Mouse (Mus musculus): ENCODE data around the gene Ankrd10. TPM values are rescaled to one million over a fixed set of nuclear protein-coding genes. Genes with fewer than 3 reads are reported as not detected.
A peak's percentile ranks its signal among the peaks of the same experiment; 100 is the strongest.

The Ankrd10 gene
- polyA plus RNA-seq, 1 experiment from 2014 or later = 79.3 TPM

DNA sequence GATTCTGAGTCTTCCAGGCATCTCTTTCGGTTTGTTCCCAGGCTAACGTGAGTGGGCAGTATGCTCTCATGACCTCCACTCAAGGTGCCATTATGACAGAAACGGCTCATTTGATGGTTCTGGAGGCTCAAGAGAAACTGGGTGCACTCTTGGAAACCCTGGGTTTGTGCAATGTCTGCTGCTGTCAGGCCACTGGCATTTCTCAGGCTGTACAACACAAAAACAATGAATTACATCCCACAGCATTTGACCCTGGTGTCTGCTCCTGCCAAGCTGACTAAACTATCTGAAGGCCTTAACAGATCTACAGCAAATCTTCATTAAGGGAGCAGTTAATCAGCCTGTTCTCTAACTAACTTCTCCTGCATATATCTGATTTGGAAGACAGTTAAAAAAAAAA is 16.5 kb downstream of the Ankrd10 start:
- H3K4me3 ChIP-seq (ENCODE audit: low read length) = no peak overlapping the region
- H3K9me3 ChIP-seq (ENCODE audit: control insufficient read depth, low read length) = no peaks in the 10 kb centered on the region
- peaks cover 43% of the 10 kb centered on the region for H3K36me3 ChIP-seq (ENCODE audit: control insufficient read depth, insufficient read depth, low read length)
- H3K9ac ChIP-seq (ENCODE audit: low read length) = no peak overlapping the region
- 84% methylated on average over 3 of the region's 3 CpGs for WGBS
- H3K4me2 ChIP-seq (ENCODE audit: low read depth, low read length) = no peak overlapping the region
- ATAC-seq (ENCODE audit: low read depth) = no peak
- no peak overlapping the region for H3K27ac ChIP-seq (ENCODE audit: low read length)
- H3K27me3 ChIP-seq (ENCODE audit: control insufficient read depth, insufficient read depth, low read depth, low read length) = no peaks in the 10 kb centered on the region
- H3K4me1 ChIP-seq (replicated peaks; ENCODE audit: control insufficient read depth, insufficient read depth, low read length) = no peaks in the 10 kb centered on the region

DNA sequence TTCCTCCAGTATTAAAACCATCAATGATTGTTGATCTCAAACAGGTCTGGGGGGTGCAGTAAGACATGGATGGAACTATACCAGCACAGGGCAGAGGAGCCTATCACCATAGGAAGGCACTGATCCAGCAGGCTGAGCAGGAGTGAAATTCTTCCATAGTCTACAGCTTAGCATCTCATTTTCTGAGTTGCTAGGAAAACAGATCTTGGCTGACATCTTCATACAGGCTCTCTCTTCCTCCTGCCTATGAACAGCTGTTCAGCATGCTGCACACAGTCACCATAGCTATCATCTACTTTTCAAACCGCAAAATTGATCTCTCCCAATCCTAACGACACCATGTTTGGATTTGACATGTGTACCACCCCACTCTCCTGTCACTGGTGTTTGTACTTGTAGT is 17.5 kb downstream of the Ankrd10 start:
- H3K9me3 ChIP-seq (ENCODE audit: control insufficient read depth, low read length) = no peaks in the 10 kb centered on the region
- no peak overlapping the region for H3K27ac ChIP-seq (ENCODE audit: low read length)
- ATAC-seq (ENCODE audit: low read depth) = no peak
- H3K9ac ChIP-seq (ENCODE audit: low read length) = no peak overlapping the region
- H3K36me3 ChIP-seq (ENCODE audit: control insufficient read depth, insufficient read depth, low read length) = peaks cover 43% of the 10 kb centered on the region
- WGBS = 77% methylated on average over 2 of the region's 2 CpGs
- H3K4me2 ChIP-seq (ENCODE audit: low read depth, low read length) = no peak overlapping the region
- no peaks in the 10 kb centered on the region for H3K4me1 ChIP-seq (replicated peaks; ENCODE audit: control insufficient read depth, insufficient read depth, low read length)
- no peak overlapping the region for H3K4me3 ChIP-seq (ENCODE audit: low read length)
- no peaks in the 10 kb centered on the region for H3K27me3 ChIP-seq (ENCODE audit: control insufficient read depth, insufficient read depth, low read depth, low read length)

DNA sequence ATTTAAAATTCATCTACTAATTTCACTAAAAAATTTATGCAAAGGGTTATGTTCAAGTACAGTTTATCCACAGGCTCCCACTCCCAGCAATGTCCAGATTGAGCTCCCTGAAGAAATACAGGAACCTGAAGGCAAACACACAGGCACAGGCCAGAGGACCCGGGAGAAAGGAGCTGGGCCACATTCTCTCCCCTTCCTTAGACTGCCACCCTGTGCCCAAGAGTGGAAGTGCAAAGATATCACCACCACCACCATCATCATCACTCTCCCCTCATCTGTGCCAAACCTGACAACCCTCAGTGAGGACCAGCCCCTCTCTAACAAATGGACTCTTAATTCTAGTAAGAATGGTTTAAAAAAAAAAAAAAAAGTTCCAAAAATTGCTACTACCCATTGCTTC is 19.3 kb downstream of the Ankrd10 start:
- ATAC-seq (ENCODE audit: low read depth) = peak; percentile 52; the same call in 1 of the 2 replicates
- WGBS = 4% methylated on average over 1 of the region's 1 CpGs

DNA sequence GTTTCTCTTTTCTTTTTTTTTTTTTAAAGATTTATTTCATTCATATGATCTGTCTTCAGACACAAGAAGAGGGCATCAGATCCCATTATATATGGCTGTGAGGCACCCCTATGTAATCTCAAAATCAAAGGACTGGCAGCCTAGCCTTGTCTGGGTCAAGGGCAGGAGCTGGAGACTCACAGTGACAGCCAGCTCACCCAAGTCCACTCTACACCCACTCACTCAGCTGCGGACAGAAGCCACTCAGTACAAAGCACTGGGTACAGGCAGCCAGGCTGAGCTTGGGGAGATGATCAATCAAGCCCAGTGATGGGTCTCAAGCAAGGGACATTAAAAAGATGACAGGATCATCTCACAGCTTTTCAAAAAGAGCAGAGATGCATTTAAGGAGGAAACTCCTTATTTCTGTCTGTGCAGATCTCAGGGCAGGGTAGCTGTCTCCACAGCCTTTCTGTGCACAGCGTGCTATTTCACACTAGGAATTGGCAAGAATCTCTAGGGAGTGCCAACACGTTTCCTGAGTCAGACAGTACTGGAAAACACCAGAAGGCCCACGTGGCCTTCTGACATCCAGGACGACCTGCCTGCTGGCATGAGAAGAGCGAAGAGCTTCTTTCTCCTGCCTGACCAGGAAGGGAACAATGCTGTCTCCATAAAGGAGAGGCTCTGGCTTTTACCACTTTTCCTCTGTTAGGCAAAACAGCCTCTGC is 21.3 kb downstream of the Ankrd10 start:
- Histone ChIP-seq H3K36me3 (ENCODE audit: control insufficient read depth, insufficient read depth, low read length) (peaks cover 46% of the 10 kb centered on the region), H3K27me3 (ENCODE audit: control insufficient read depth, insufficient read depth, low read depth, low read length) (no peaks in the 10 kb centered on the region), H3K9ac (ENCODE audit: low read length) (no peak overlapping the region), H3K4me2 (ENCODE audit: low read depth, low read length) (no peak overlapping the region), H3K9me3 (ENCODE audit: control insufficient read depth, low read length) (no peaks in the 10 kb centered on the region), H3K4me1 (replicated peaks; ENCODE audit: control insufficient read depth, insufficient read depth, low read length) (no peaks in the 10 kb centered on the region), H3K27ac (ENCODE audit: low read length) (no peak overlapping the region), H3K4me3 (ENCODE audit: low read length) (no peak overlapping the region)
- no peak for ATAC-seq (ENCODE audit: low read depth)
- WGBS = 82% methylated on average over 6 of the region's 6 CpGs

More for the DNA sequence above, 19.3 kb downstream of the Ankrd10 start:
- Histone ChIP-seq H3K36me3 (ENCODE audit: control insufficient read depth, insufficient read depth, low read length) (peaks cover 56% of the 10 kb centered on the region), H3K9ac (ENCODE audit: low read length) (no peak overlapping the region), H3K4me2 (ENCODE audit: low read depth, low read length) (no peak overlapping the region), H3K4me1 (replicated peaks; ENCODE audit: control insufficient read depth, insufficient read depth, low read length) (no peaks in the 10 kb centered on the region), H3K9me3 (ENCODE audit: control insufficient read depth, low read length) (no peaks in the 10 kb centered on the region), H3K4me3 (ENCODE audit: low read length) (no peak overlapping the region), H3K27ac (ENCODE audit: low read length) (no peak overlapping the region), H3K27me3 (ENCODE audit: control insufficient read depth, insufficient read depth, low read depth, low read length) (no peaks in the 10 kb centered on the region)

DNA sequence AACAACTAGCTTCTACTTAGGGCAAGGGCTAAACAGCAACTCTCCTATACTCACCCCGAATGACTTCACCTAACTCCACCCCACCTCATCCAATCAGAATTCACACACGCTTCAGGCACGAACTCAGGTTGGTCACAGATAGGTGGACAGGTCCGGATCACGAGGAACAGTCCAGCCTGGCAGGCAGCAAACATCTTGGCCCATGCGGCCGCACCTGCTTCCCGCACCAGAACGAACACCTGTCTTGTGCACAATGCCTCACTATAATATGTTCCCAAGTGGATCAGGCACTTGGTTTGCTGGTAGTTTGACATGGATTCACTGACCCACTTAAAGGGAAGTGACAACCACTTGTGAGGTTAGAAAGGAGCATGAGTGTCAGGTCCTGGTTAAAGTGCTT is 26.7 kb downstream of the Ankrd10 start:
- Histone ChIP-seq H3K4me2 (ENCODE audit: low read depth, low read length) (no peak overlapping the region), H3K27me3 (ENCODE audit: control insufficient read depth, insufficient read depth, low read depth, low read length) (no peaks in the 10 kb centered on the region), H3K4me1 (replicated peaks; ENCODE audit: control insufficient read depth, insufficient read depth, low read length) (no peaks in the 10 kb centered on the region), H3K4me3 (ENCODE audit: low read length) (no peak overlapping the region), H3K27ac (ENCODE audit: low read length) (no peak overlapping the region), H3K9me3 (ENCODE audit: control insufficient read depth, low read length) (peaks cover 3% of the 10 kb centered on the region; the same call in 1 of the 2 replicates), H3K36me3 (ENCODE audit: control insufficient read depth, insufficient read depth, low read length) (peaks cover 24% of the 10 kb centered on the region), H3K9ac (ENCODE audit: low read length) (no peak overlapping the region)
- 91% methylated on average over 9 of the region's 9 CpGs for WGBS
- no peak for ATAC-seq (ENCODE audit: low read depth)

DNA sequence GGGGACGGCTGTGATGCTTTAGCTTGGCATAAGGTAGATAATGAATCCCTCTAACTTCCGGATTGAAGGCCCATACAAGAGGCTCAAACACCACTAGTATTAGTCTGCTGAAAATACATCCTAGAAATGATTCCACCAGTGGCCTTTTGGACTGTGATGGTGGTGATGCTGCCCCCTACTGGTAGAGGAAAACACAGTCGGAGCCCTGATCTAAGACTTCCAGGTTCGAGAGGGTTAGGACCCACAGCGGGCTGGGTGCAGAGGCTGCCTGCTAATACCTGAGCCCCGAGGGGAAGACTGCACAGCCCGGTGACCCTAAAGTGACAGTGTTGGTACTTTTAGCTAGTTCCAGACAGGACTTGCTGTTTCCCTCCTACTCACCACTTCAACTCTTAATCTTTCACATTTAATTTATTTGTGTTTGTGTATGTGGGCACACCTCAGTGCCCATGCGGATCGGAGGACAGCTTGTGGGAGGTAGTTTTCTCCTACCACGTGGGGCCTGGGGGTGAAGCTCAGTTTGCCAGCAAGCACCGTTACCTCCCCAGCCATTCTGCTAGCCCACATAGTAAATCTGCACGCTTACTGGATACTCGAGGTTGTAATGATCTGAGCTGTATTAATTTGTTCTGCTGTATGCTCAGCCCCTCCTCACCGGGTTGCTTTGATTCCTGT is 33.4 kb downstream of the Ankrd10 start:
- 35% methylated on average over 14 of the region's 14 CpGs for WGBS
- Histone ChIP-seq H3K4me3 (ENCODE audit: low read length) (no peak overlapping the region), H3K36me3 (ENCODE audit: control insufficient read depth, insufficient read depth, low read length) (no peaks in the 10 kb centered on the region), H3K4me1 (replicated peaks; ENCODE audit: control insufficient read depth, insufficient read depth, low read length) (no peaks in the 10 kb centered on the region), H3K9me3 (ENCODE audit: control insufficient read depth, low read length) (no peaks in the 10 kb centered on the region), H3K9ac (ENCODE audit: low read length) (0 out of 2 replicates have a peak overlapping the region, but pooled peaks have one; percentile 13), H3K27me3 (ENCODE audit: control insufficient read depth, insufficient read depth, low read depth, low read length) (no peaks in the 10 kb centered on the region), H3K4me2 (ENCODE audit: low read depth, low read length) (no peak overlapping the region), H3K27ac (ENCODE audit: low read length) (no peak overlapping the region)
- peak; percentile 62 for ATAC-seq (ENCODE audit: low read depth)

DNA sequence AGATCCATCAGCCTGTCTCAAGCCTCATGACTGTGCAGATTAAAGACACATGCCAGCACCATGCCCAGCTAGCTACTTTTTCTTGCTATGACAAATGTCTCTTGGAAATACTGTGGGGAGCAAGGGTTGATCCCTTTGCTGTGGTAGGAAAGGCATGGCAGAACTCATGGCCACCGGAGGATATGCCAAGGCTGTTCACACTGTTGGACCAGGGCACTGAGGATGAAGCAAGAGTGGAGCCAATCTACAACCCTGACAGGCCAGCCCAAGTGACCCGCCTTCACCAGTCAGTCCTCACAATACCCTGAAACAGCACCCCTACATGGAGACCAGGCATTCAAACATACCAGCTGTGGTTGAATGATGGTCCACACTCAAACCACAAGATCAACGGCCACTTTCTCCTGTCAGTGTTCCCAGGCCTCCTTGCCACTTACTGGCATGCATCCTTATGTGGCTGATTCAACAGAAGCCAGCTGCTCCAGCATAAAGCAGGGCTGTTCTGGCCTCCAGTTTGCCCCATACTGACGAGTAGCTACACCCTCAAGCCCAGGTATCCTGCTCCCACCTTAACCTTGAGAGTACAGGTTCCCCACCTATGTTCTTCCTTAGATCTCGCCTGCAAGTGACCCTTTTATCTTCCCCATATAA is 35.1 kb downstream of the Ankrd10 start:
- Histone ChIP-seq H3K36me3 (ENCODE audit: control insufficient read depth, insufficient read depth, low read length) (no peaks in the 10 kb centered on the region), H3K4me1 (replicated peaks; ENCODE audit: control insufficient read depth, insufficient read depth, low read length) (no peaks in the 10 kb centered on the region), H3K27ac (ENCODE audit: low read length) (no peak overlapping the region), H3K9ac (ENCODE audit: low read length) (no peak overlapping the region), H3K4me2 (ENCODE audit: low read depth, low read length) (no peak overlapping the region), H3K9me3 (ENCODE audit: control insufficient read depth, low read length) (no peaks in the 10 kb centered on the region), H3K27me3 (ENCODE audit: control insufficient read depth, insufficient read depth, low read depth, low read length) (no peaks in the 10 kb centered on the region), H3K4me3 (ENCODE audit: low read length) (no peak overlapping the region)
- 85% methylated on average over 5 of the region's 5 CpGs for WGBS
- ATAC-seq (ENCODE audit: low read depth) = no peak

DNA sequence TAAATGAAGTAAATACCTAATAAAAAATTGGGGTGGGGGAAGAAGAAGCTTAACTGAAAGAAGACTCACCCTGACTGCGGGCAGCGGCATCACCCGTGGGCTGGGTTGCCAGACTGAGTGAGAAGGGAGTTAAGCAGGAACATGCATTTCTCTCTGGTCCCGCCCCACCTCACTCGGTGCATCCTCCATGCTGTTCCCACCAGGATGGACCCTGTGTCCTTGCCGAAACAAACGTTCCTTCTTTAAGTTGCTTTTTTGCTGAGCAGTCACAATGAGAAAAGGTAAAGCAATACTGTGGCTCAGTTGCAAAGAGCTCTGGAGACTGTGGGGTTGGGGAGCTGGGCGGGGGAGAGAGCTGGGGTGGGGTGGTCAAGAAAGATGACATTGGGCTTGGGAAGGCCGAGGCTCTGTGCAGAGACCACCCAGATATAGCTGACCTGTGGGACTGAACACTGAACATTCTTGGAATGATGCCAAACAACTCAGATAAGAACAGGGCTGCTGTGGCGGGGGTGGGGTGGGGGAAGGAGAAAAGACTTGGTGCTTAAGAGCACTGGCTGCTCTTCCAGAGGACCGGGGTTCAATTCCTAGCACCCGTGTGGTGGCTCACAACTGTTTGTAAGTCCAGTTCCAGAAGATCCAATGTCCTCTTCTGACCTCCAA is 42.2 kb downstream of the Ankrd10 start:
- Histone ChIP-seq H3K4me3 (ENCODE audit: low read length) (no peak overlapping the region), H3K4me1 (replicated peaks; ENCODE audit: control insufficient read depth, insufficient read depth, low read length) (peaks cover 3% of the 10 kb centered on the region; the same call in 1 of the 2 replicates), H3K9me3 (ENCODE audit: control insufficient read depth, low read length) (no peaks in the 10 kb centered on the region), H3K36me3 (ENCODE audit: control insufficient read depth, insufficient read depth, low read length) (no peaks in the 10 kb centered on the region), H3K27ac (ENCODE audit: low read length) (no peak overlapping the region), H3K27me3 (ENCODE audit: control insufficient read depth, insufficient read depth, low read depth, low read length) (no peaks in the 10 kb centered on the region), H3K9ac (ENCODE audit: low read length) (no peak overlapping the region), H3K4me2 (ENCODE audit: low read depth, low read length) (no peak overlapping the region)
- peak; percentile 54; the same call in 1 of the 2 replicates for ATAC-seq (ENCODE audit: low read depth)
- 43% methylated on average over 12 of the region's 12 CpGs for WGBS

DNA sequence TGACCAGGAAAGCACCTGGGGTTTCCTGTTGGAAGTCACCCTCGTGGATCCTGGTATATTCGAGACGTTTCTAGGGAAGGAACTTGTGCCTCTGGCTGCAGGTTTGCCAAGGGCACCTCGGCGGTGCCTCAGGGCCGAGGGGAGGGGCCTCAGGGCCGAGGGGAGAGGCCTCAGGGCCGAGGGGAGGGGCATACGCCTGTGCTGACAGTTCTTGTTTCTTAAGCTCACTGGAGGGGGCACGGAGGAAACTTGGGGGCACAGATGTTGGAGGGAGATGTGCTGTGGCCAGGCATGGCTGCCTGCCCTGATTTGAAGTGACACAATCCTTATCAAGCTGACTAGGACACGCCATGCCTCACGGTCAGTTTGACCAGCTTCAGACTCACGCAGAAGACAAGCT is 43.3 kb downstream of the Ankrd10 start:
- 35% methylated on average over 13 of the region's 13 CpGs for WGBS
- H3K9me3 ChIP-seq (ENCODE audit: control insufficient read depth, low read length) = no peaks in the 10 kb centered on the region
- H3K27me3 ChIP-seq (ENCODE audit: control insufficient read depth, insufficient read depth, low read depth, low read length) = no peaks in the 10 kb centered on the region
- H3K9ac ChIP-seq (ENCODE audit: low read length) = no peak overlapping the region
- H3K4me3 ChIP-seq (ENCODE audit: low read length) = no peak overlapping the region
- H3K4me1 ChIP-seq (replicated peaks; ENCODE audit: control insufficient read depth, insufficient read depth, low read length) = peaks cover 3% of the 10 kb centered on the region; the same call in 1 of the 2 replicates
- no peaks in the 10 kb centered on the region for H3K36me3 ChIP-seq (ENCODE audit: control insufficient read depth, insufficient read depth, low read length)
- ATAC-seq (ENCODE audit: low read depth) = no peak
- H3K4me2 ChIP-seq (ENCODE audit: low read depth, low read length) = no peak overlapping the region
- no peak overlapping the region for H3K27ac ChIP-seq (ENCODE audit: low read length)
